Mouse (Mus musculus) adrenal gland, adult 18-20 months (tissue): ENCODE measurements around the gene Zfp988. TPM values are rescaled to one million over a fixed set of nuclear protein-coding genes. Genes with fewer than 3 reads are reported as not detected.
"Not testable (repeated sequence)": the region's sequence is repeated elsewhere in the genome, so short reads cannot be mapped to it uniquely, and the experiment has no call there.

Experiments used
- DNase-seq, 2 experiments: peaks; one replicate each; pipeline ENCODE4 v3.0.0; 2021 to 2022; ENCODE audit warnings: low spot score in 2 of 2
- long read RNA-seq, 2 experiments: library from polyadenylated mRNA; stranded (forward); transcript quantifications; one replicate each; pipeline ENCODE4 v2.0.0; 2021
- total RNA-seq, 2 experiments: library from RNA; stranded (reverse); gene quantifications; 1 replicate in 1 of 2; 2 replicates in 1 of 2; pipeline ENCODE4 v1.2.3; 2021

The Zfp988 gene
- total RNA-seq, result under 1 TPM; 0.13 to 0.23 TPM
- long read RNA-seq, experiment 1, result 0 reads
- long read RNA-seq, experiment 2, result 0 reads

- DNase-seq, result not testable (repeated sequence)
Observed at GRCm38 (mm10) chr4:147305436-147305835, at the start of gene Zfp988. TSS of gene Zfp988 (plus strand) at chr4:147305674.

GRCm38 (mm10) chr4:147262708-147263107 is 42.8 kb upstream of the Zfp988 start:
- DNase-seq, result not testable (repeated sequence)

- DNase-seq, result not testable (repeated sequence)
Observed at GRCm38 (mm10) chr4:147267302-147267701, 38.2 kb upstream of the Zfp988 start.

DNA sequence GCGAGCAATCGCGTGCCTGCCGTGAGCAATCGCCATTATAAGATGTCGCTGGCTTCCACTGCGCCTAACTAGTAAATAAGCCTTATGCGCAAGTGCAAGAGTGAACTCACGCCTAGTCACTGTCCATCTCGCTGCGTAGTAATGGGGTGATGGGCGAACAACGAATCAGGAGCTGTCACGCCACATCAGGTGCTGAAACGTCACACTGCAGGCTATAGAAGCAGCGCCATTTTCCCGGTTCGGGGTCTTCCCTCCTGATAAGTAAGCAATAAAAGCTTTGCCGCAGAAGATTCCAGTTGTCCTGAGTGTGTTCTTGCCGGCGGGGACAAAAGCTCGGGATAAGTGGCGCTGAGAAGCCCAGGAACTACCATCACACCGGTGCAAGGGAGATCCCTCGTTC is 36.7 kb upstream of the Zfp988 start:
- not testable (repeated sequence) for DNase-seq

GRCm38 (mm10) chr4:147270026-147270425 is 35.4 kb upstream of the Zfp988 start:
- DNase-seq, result not testable (repeated sequence)

DNA sequence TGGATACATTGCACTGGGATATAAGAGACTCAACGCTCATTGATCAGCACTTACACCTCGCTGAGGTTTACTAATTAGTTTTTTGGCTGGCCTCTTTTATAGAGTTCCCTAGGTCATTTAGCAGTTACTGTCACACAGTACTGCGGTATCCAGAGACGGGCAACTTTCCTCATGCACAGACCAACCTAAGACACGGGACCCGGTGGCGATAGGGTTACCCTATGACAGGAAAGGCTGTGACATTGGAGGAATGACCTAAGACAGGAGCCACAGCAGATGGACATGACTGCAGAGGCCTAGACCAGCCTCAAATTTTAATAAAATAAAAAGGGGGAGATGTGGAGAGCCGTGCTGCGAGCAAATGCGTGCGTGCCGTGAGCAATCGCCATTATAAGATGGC is 33.9 kb upstream of the Zfp988 start:
- DNase-seq, result not testable (repeated sequence)

GRCm38 (mm10) chr4:147275021-147275772 is 30.3 kb upstream of the Zfp988 start:
- DNase-seq, result not testable (repeated sequence)

- DNase-seq, result not testable (repeated sequence)
Observed at GRCm38 (mm10) chr4:147275773-147276140, 29.7 kb upstream of the Zfp988 start.

DNA sequence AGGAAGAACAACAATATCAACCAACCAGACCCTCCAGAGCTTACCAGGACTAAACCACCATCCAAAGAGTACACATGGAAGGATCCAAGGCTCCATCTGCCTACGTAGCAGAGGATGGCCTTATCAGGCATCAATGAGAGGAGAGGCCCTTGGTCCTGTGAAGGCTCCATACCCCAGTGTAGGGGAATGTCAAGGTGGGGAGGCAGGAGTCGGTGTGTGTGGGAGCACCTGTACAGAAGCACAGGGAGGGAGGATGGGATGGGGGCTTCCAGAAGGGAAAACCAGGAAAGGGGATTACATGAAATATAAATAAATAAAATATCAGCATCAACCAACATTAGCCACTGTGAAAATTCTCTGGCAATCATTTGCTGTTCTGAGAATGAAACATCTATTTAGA is 25.1 kb upstream of the Zfp988 start:
- not testable (repeated sequence) for DNase-seq

GRCm38 (mm10) chr4:147298585-147298984 is 6.9 kb upstream of the Zfp988 start:
- not testable (repeated sequence) for DNase-seq

GRCm38 (mm10) chr4:147302375-147302774 is 3.1 kb upstream of the Zfp988 start:
- DNase-seq, result not testable (repeated sequence)

- not testable (repeated sequence) for DNase-seq
Observed at GRCm38 (mm10) chr4:147335036-147335690, 29.7 kb downstream of the Zfp988 start.

DNA sequence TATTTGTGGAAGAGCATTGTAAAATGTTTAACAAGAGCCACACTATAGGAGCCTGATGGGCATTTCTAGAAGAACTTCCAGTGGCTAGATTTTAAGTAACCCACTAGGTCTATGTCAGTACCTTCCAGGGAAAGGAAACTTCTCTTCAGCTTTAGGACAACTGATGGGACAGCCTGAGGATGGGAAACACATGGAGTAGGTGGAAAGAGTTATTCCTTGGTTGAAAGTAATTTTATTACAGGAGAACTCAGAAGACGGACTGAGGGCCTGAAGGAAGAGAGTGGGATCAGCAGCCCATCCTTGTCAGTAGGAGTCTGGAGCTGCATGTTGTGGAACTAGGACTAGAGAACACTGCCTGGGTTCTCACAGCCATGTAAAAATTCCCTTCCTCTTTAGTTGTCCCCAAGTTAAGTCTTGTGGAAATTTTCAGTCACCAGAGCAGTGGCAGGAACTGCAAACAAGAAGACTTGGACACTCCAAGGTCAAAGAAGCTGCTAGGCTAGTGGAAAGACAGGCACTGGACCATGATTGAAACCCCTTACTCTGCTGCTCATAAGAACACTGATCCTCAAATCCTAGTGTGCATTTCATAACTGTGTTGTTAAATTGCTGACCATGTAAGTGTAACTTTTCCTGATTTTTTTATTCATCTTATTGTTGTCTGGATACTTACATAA is 30.4 kb downstream of the Zfp988 start:
- DNase-seq, result peak in 1 of 2 experiments; percentile 20

- peak in 1 of 2 experiments; percentile 32 for DNase-seq
Observed at GRCm38 (mm10) chr4:147336368-147337195, 31.1 kb downstream of the Zfp988 start.

DNA sequence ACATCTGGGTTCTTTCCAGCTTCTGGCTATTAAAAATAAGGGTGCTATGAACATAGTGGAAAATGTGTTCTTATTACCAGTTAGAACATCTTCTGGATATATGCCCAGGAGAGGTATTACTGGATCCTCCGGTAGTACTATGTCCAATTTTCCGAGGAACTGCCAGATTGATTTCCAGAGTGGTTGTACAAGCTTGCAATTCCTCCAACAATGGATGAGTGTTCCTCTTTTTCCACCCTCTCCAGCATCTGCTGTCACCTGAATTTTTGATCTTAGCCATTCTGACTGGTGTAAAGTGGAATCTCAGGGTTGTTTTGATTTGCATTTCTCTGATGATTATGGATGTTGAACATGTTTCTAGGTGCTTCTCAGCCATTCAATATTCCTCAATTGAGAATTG is 32.0 kb downstream of the Zfp988 start:
- not testable (repeated sequence) for DNase-seq

- peak in 1 of 2 experiments; percentile 23 for DNase-seq
Observed at GRCm38 (mm10) chr4:147338032-147338610, 32.6 kb downstream of the Zfp988 start.

GRCm38 (mm10) chr4:147338706-147339105 is 33.2 kb downstream of the Zfp988 start:
- DNase-seq, result not testable (repeated sequence)

DNA sequence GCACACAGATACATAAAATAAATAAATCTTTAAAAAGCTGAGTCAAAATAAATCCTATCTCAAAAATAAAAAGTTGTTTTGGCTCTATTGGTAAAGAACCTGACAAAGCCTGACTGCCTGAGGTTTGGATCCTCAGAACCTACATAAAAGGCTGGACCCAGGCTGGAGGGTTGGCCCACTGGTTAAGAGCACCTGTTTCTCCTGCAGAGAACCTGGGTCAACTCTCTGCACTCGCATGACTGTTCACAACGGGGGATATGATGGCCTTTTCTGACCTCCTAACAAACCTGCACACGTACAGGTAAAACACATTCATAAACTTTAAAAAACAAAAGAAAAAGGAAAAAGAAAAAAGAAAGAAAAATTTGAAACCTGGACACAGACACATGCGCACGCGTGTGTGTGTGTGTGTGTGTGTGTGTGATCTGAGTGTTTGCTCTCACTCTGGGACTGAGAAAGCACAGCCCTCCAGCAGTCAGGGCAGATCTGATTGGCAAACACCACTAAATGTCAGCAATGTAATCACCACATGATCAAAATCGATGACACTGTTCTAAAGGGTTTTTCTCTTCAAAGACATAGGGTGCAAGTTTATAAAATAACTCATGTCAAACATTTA is 34.2 kb downstream of the Zfp988 start:
- DNase-seq, result peak in 1 of 2 experiments; percentile 33

GRCm38 (mm10) chr4:147340236-147340635 is 34.8 kb downstream of the Zfp988 start:
- not testable (repeated sequence) for DNase-seq

DNA sequence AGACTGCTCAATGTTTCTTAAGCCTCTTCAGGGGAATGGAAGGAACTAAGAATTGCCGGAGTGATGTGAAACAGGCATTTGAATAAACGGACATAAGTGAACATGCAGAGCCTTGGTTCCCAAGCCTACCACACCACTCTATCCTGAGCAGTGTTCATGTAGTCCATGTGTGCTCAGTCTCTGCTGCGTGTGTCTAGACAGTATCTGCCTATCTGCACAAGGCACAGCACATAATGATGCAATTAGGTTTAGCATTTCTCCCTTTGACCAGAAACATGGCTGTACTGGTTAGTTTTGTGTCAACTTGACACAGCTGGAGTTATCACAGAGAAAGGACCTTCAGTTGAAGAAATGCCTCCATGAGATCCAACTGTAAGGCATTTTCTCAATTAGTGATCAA is 35.4 kb downstream of the Zfp988 start:
- DNase-seq, result not testable (repeated sequence)
